Mouse (Mus musculus) lung, adult 2 months (tissue): ENCODE measurements around the gene Esrrb.

ENCODE experiments used
- CTCF ChIP-seq: fragments of 200-500 bp; IDR thresholded peaks from 2 replicates; pipeline ENCODE4 v1.5.1; 2011; ENCODE audit warnings: mild to moderate bottlenecking, low read length, control low read depth; ENCODE audit not compliant: insufficient read depth
- POLR2A ChIP-seq: fragments of 200-500 bp; IDR thresholded peaks from 2 replicates; pipeline ENCODE4 v1.6.1; 2011; ENCODE audit warnings: low read depth, mild to moderate bottlenecking, control low read depth, low read length, borderline replicate concordance; ENCODE audit errors: extremely low read depth

GRCm38 (mm10) chr12:86331248-86331647 is 29.7 kb upstream of the Esrrb start:
- TF ChIP-seq POLR2A, result no peak
- no peak for TF ChIP-seq CTCF
